Mouse (Mus musculus) olfactory bulb, adult 2 months (tissue): ENCODE measurements at regions not wholly inside any gene's neighbourhood (a gene's known extent, or its start where the extent isn't known, plus 50 kb on each side); places are given as distances from the start of the nearest gene placed in this dataset.

ENCODE experiments used
- CTCF ChIP-seq: fragments of 200-500 bp; IDR thresholded peaks from 2 replicates; pipeline ENCODE4 v1.5.1; 2012; ENCODE audit warnings: low read depth, mild to moderate bottlenecking, low read length, moderate library complexity; ENCODE audit not compliant: insufficient read depth
- POLR2A ChIP-seq: fragments of 200-500 bp; IDR thresholded peaks from 2 replicates; pipeline ENCODE4 v1.6.1; 2012; ENCODE audit warnings: mild to moderate bottlenecking, low read depth, low read length, moderate library complexity; ENCODE audit not compliant: insufficient read depth

DNA sequence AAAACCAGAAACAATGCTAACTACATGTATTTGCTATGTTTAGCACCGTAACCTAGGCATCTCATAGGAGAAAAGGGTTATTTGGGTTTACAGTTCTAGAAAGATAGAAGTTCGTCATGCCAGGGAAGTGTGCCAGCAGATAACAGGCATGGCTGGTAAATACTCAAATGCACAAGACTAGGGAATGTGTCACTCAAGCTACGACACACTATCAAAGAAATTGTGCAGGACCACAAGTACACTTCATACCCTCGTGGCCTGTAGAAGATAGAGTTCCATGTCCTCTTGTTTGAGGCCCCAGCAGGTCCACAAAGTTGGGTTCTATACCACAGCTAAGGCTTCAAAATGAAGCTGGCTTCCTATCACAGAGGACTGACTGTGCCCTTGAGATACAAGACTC is 103.1 kb upstream of the Car8 start:
- TF ChIP-seq CTCF (no peak), POLR2A (no peak)
